Mouse (Mus musculus) limb, embryonic 12.5 days (tissue): ENCODE results near the gene Hfm1. TPM values are rescaled to one million over a fixed set of nuclear protein-coding genes. Genes with fewer than 3 reads are reported as not detected.
A peak's percentile ranks its signal among the peaks of the same experiment; 100 is the strongest.

Experiments used
- ATAC-seq: fragments of 200-750 bp; cut with Nextera tagmentation; 2 replicates; pipeline ENCODE4 v1.8.0; 2017; ENCODE audit warnings: low read depth, moderate TSS enrichment; ENCODE audit not compliant: insufficient number of reproducible peaks, insufficient read depth, low FRiP score, low TSS enrichment
- H3K27ac ChIP-seq: fragments of 300-500 bp; sonication (generic); 2 replicates; pipeline ENCODE4 v1.5.1; 2016; ENCODE audit warnings: mild to moderate bottlenecking, moderate library complexity
- H3K27me3 ChIP-seq: fragments of 300-500 bp; sonication (generic); 2 replicates; pipeline ENCODE4 v1.6.1; 2016; ENCODE audit warnings: mild to moderate bottlenecking, moderate library complexity
- H3K36me3 ChIP-seq: fragments of 300-500 bp; sonication (generic); 2 replicates; pipeline ENCODE4 v1.6.1; 2016; ENCODE audit warnings: mild to moderate bottlenecking, moderate library complexity
- H3K4me1 ChIP-seq: fragments of 300-500 bp; sonication (generic); replicated peaks from 2 replicates; pipeline ENCODE4 v1.6.1; 2016
- H3K4me2 ChIP-seq: fragments of 300-500 bp; sonication (generic); 2 replicates; pipeline ENCODE4 v1.6.1; 2016; ENCODE audit warnings: mild to moderate bottlenecking, moderate library complexity
- H3K4me3 ChIP-seq: fragments of 300-500 bp; sonication (generic); replicated peaks from 2 replicates; pipeline ENCODE4 v1.5.1; 2016; ENCODE audit warnings: mild to moderate bottlenecking
- H3K9ac ChIP-seq: fragments of 300-500 bp; sonication (generic); replicated peaks from 2 replicates; pipeline ENCODE4 v1.6.1; 2016; ENCODE audit warnings: mild to moderate bottlenecking, moderate library complexity
- H3K9me3 ChIP-seq: fragments of 300-500 bp; sonication (generic); 2 replicates; pipeline ENCODE4 v1.6.1; 2016; ENCODE audit warnings: mild to moderate bottlenecking, moderate library complexity
- WGBS: fragments of 180-500 bp; shearing (Covaris S2); methylation state at CpG from one replicate; pipeline ENCODE4 v1.1.7; 2016; 5-methylcytosine and 5-hydroxymethylcytosine counted together
- polyA plus RNA-seq: library from polyadenylated mRNA; unstranded; fragments of >200 nt; fragmentation: Nextera tagmentation; extraction: Ambion mirVana; gene quantifications from 2 replicates; pipeline ENCODE4 v1.2.1, GENCODE M21; 2016

Gene Hfm1
- polyA plus RNA-seq, 1 experiment from 2014 or later: 5.2 TPM

DNA sequence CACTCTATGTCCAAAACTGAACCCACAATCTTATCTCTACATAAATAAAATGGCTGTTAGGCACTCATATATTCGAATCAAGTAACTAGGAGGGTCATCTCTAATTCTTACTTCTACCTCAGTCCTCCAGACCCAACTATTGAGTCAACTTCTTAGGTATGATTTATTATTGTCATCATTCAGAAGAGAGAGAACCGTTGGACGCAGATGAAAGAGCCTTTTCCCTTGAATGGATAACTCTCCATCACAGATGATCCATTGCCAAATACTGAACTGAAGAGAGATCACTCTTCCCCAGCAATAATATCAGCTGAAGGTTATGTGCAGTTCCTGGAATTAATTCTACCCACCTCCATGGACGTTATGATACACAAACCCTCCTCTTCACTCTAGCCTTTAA, 20.2 kb upstream of the Hfm1 start:
- no peaks in the 10 kb centered on the region for H3K36me3 ChIP-seq
- no peak overlapping the region for H3K4me3 ChIP-seq
- H3K27me3 ChIP-seq: no peaks in the 10 kb centered on the region
- H3K4me1 ChIP-seq: no peaks in the 10 kb centered on the region
- no peak for ATAC-seq
- WGBS: 76% methylated on average over 4 of the region's 4 CpGs
- no peak overlapping the region for H3K27ac ChIP-seq
- no peaks in the 10 kb centered on the region for H3K9me3 ChIP-seq
- no peak overlapping the region for H3K9ac ChIP-seq
- H3K4me2 ChIP-seq: no peak overlapping the region

DNA sequence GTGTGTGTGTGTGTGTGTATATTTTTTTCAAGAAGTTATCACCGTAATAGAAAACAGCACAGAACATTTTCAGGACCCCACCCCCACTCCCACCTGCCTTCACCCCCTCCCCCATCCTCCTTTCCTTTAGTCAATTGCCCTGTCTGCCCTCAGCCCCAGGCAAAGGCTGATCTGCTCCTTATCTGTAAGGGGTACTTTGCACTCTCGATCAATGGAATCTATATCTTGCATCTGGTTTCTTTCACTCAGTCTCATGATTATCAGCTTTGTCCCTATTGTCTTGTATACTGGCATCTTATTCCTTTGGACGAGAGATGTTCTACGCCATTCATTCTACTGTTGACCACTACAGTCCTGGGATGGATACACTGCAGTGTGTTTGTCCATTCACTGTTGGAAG, 1.9 kb upstream of the Hfm1 start:
- WGBS: 70% methylated on average over 4 of the region's 4 CpGs

DNA sequence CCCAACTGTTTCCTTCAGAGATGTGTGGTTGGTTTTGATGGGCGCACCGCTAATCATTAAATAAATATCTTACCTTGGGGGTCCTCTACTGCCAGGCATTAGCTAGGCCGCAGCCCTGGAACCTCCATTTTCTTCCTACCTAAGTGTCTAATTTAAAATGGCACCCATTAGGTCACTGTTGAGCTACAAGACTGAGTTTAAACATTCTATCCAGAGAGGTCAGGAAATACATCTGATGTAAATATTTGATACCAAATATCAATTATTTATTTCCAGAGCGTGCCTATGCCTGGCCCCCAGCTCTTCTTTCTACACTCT, 207 bp upstream of the Hfm1 start:
- Histone ChIP-seq H3K4me1 (0 out of 2 replicates have a peak, but pooled peaks cover 9% of the 10 kb centered on the region), H3K9ac (peak overlapping the region; percentile 81), H3K27ac (peak overlapping the region; percentile 62), H3K4me3 (peak overlapping the region; percentile 74), H3K4me2 (peak overlapping the region; percentile 67), H3K9me3 (no peaks in the 10 kb centered on the region), H3K36me3 (no peaks in the 10 kb centered on the region), H3K27me3 (no peaks in the 10 kb centered on the region)
- no peak for ATAC-seq
- WGBS: 33% methylated on average over 4 of the region's 4 CpGs

More for the DNA sequence above, 1.9 kb upstream of the Hfm1 start:
- ATAC-seq: no peak
- no peaks in the 10 kb centered on the region for H3K27me3 ChIP-seq
- H3K27ac ChIP-seq: no peak overlapping the region
- H3K9me3 ChIP-seq: no peaks in the 10 kb centered on the region
- no peak overlapping the region for H3K9ac ChIP-seq
- H3K36me3 ChIP-seq: no peaks in the 10 kb centered on the region
- H3K4me1 ChIP-seq: 0 out of 2 replicates have a peak, but pooled peaks cover 9% of the 10 kb centered on the region
- no peak overlapping the region for H3K4me3 ChIP-seq
- no peak overlapping the region for H3K4me2 ChIP-seq

DNA sequence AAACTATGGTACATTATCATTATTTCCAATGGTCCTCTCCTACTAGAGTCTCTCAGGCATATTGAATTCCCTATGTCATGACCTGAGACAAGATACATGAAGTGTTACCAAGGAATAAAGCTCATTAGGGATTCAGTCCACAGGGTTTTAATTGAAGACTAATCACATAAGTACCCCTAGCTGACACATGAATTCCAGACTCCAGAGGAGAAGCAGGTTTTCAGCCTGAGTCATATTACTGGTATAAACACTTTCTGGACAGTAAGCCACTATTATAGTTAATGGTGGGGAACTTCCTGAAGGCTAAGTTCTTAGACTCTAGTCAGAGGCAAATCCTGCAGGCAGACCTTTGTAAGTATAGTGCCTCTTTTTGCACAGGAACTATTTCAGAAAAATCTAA, 6.8 kb downstream of the Hfm1 start:
- Histone ChIP-seq H3K27me3 (no peaks in the 10 kb centered on the region), H3K9ac (no peak overlapping the region), H3K27ac (no peak overlapping the region), H3K4me2 (no peak overlapping the region), H3K9me3 (no peaks in the 10 kb centered on the region), H3K4me1 (no peaks in the 10 kb centered on the region), H3K36me3 (no peaks in the 10 kb centered on the region), H3K4me3 (no peak overlapping the region)
- no peak for ATAC-seq

DNA sequence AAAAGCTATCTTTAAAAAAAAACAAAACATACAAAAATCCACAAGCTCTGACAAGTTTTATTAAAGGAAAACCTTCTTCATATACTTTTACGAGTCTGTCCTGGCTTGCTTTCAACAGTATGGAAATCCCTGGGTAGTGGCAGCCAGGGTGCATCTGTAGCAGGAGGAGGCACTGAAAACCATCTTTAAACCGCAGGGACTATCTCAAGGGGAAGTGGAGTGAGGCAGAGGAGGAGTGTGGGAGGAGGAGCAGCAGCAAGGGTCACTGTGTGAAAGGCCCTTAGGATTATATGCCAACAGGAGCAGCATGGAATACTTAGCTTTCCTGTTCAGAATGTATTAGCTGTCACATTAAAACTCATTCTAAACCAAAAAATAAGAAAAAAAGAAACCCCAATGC, 29.2 kb downstream of the Hfm1 start:
- Histone ChIP-seq H3K4me2 (no peak overlapping the region), H3K36me3 (no peaks in the 10 kb centered on the region), H3K9me3 (no peaks in the 10 kb centered on the region), H3K27me3 (no peaks in the 10 kb centered on the region), H3K9ac (no peak overlapping the region), H3K27ac (no peak overlapping the region), H3K4me3 (no peak overlapping the region), H3K4me1 (no peaks in the 10 kb centered on the region; the same call in 1 of the 2 replicates)
- WGBS: 58% methylated on average over 2 of the region's 2 CpGs
- no peak for ATAC-seq

DNA sequence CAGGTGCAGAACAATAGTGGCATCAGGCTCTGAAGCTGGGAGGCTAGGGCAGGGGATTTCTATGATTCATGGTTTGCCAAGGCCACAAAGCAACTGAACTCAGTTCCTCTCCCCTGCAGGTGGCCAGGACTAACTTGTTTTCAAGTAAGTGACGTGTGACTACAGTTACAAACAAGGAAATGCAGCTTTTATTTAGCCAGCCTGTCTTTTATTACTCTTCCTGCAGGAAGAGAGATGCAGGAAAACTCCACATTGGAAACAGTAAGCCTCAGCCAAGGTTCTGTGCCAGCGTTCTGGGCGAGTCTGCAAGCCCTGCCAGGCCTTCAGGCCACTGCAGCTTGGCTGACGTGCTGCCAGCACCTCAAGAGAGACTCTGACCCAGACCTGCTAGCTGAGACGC, 34.3 kb downstream of the Hfm1 start:
- no peak overlapping the region for H3K27ac ChIP-seq
- H3K36me3 ChIP-seq: no peaks in the 10 kb centered on the region
- no peak overlapping the region for H3K9ac ChIP-seq
- H3K27me3 ChIP-seq: no peaks in the 10 kb centered on the region
- no peak overlapping the region for H3K4me3 ChIP-seq
- no peak overlapping the region for H3K4me2 ChIP-seq
- no peaks in the 10 kb centered on the region; the same call in 1 of the 2 replicates for H3K4me1 ChIP-seq
- 25% methylated on average over 5 of the region's 5 CpGs for WGBS
- ATAC-seq: no peak
- no peaks in the 10 kb centered on the region for H3K9me3 ChIP-seq

DNA sequence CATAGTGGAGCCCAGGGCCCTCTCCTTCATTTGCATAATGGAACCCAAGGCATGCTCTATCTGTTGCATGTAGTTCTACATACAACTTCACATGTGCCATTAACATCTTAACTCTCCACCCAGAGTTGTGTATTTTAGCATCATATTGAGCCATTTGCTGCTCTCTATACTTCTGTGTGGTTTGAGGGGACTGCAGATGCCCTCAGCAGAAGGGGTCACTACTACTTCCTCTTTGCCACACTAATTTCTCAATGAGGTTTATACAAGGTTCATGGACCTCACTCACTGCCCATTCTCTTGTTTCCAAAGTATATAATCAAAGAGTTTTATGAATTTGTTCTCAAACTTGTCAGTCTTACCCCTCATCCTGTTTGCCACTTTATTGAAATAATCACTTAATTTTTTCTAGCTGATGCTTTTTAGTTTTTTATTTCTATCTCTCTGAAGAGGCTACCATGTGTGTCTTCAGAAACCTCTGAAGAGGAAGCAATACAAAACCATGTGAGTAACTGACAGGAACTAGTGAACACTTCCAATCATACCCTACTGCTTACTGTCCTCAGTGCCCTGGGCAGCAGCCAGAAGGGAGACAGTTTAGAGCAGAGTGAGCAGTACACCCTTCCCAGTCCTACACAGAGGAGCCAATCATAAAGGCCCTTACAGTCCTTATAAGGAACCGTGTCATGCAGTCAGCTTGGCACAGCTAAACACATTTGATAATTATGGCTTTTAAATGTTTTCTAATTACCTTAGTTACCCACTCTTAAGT, 38.6 kb downstream of the Hfm1 start:
- H3K4me2 ChIP-seq: no peak overlapping the region
- WGBS: 66% methylated on average over 1 of the region's 1 CpGs
- H3K27ac ChIP-seq: no peak overlapping the region
- H3K9ac ChIP-seq: no peak overlapping the region
- H3K4me3 ChIP-seq: no peak overlapping the region
- no peaks in the 10 kb centered on the region for H3K27me3 ChIP-seq
- no peak for ATAC-seq
- H3K4me1 ChIP-seq: no peaks in the 10 kb centered on the region; the same call in 1 of the 2 replicates
- no peaks in the 10 kb centered on the region for H3K9me3 ChIP-seq
- H3K36me3 ChIP-seq: no peaks in the 10 kb centered on the region

DNA sequence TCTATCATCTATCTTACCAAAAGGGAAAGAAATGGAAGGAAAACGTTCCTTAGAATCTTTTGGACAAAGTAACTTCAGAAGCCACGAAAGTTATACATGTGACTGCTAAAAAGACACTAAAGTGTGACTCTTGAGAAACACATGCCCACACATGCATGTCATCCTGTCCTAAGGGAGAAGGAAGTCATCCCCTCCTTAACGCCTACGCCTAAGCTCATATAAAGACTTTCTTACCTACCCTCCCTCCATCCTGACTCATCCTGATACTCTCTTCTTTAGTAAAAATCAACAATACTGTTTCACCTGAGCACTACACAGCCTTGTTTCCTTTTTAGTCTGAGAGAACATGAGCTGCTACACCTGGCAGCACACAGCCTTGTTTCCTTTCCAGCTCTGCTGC, 40.6 kb downstream of the Hfm1 start:
- no peak overlapping the region for H3K9ac ChIP-seq
- H3K4me3 ChIP-seq: no peak overlapping the region
- H3K4me2 ChIP-seq: no peak overlapping the region
- no peaks in the 10 kb centered on the region for H3K9me3 ChIP-seq
- ATAC-seq: no peak
- no peaks in the 10 kb centered on the region for H3K4me1 ChIP-seq
- no peak overlapping the region for H3K27ac ChIP-seq
- no peaks in the 10 kb centered on the region for H3K36me3 ChIP-seq
- WGBS: 86% methylated on average over 4 of the region's 4 CpGs
- H3K27me3 ChIP-seq: no peaks in the 10 kb centered on the region

DNA sequence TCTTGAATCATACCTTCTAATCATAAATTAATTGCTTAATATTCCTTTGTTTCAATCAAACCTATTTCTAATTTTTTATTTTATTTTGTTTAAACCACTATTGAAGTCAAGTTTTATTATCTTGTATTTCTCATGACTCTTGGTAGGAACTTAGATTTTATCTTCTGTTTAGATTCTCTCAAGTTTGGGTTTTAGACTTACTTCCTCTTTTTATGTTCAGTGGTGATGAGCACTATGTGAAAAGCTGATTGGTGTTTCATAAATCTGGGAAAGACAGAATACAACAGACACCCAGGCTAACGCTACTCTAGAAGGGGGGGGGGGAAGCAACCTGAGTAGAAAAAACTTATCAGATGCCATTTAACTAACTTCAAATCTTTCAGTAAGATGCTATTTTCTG, 49.7 kb downstream of the Hfm1 start:
- no peak overlapping the region for H3K9ac ChIP-seq
- ATAC-seq: no peak
- H3K36me3 ChIP-seq: no peaks in the 10 kb centered on the region
- no peak overlapping the region for H3K4me2 ChIP-seq
- no peaks in the 10 kb centered on the region for H3K4me1 ChIP-seq
- no peaks in the 10 kb centered on the region for H3K9me3 ChIP-seq
- 77% methylated on average over 1 of the region's 1 CpGs for WGBS
- no peak overlapping the region for H3K27ac ChIP-seq
- no peaks in the 10 kb centered on the region for H3K27me3 ChIP-seq
- H3K4me3 ChIP-seq: no peak overlapping the region

DNA sequence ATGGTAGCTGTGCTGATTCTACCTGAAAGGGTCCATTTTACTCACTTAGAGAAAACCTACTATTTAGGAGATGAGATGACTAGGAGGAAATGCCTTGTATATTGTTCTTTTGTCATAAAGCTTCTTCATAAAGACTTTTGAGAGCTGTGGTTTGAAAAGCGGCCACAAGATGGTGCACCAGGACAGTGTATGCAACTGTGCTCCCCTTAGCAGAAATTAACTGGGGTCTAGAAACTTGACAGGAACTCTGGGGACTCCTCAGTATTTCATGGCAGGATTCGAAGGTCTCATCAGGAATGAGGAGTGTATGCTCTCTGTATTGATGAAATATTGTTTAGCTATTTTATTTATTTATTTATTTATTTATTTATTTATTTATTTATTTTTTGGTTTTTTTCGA, 65.7 kb downstream of the Hfm1 start:
- no peaks in the 10 kb centered on the region for H3K9me3 ChIP-seq
- peak; percentile 79; the same call in 1 of the 2 replicates for ATAC-seq
- H3K27ac ChIP-seq: no peak overlapping the region
- H3K9ac ChIP-seq: no peak overlapping the region
- H3K4me3 ChIP-seq: no peak overlapping the region
- WGBS: 43% methylated on average over 3 of the region's 3 CpGs
- H3K4me1 ChIP-seq: no peaks in the 10 kb centered on the region
- H3K36me3 ChIP-seq: no peaks in the 10 kb centered on the region
- no peak overlapping the region for H3K4me2 ChIP-seq
- no peaks in the 10 kb centered on the region for H3K27me3 ChIP-seq

DNA sequence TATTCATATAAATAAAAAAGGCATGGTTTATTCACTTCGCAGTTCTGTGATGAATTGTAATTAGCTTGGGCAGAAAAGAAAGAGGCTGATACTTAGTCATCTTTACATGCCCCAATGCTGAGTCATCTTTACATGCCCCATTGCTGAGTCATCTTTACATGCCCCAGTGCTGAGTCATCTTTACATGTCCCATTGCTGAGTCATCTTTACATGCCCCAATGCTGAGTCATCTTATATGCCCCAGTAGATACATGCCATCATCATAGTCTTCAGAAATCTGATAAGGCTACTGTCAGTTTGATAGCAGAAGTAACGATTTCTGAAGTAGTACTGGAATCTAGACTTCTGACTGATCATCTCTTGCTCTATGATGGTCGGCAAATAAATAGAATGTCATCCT, 72.8 kb downstream of the Hfm1 start:
- Histone ChIP-seq H3K9ac (no peak overlapping the region), H3K4me2 (no peak overlapping the region), H3K9me3 (no peaks in the 10 kb centered on the region), H3K4me1 (no peaks in the 10 kb centered on the region), H3K27ac (no peak overlapping the region), H3K4me3 (no peak overlapping the region), H3K27me3 (no peaks in the 10 kb centered on the region), H3K36me3 (no peaks in the 10 kb centered on the region)
- no peak for ATAC-seq
- WGBS: 89% methylated on average over 3 of the region's 3 CpGs

DNA sequence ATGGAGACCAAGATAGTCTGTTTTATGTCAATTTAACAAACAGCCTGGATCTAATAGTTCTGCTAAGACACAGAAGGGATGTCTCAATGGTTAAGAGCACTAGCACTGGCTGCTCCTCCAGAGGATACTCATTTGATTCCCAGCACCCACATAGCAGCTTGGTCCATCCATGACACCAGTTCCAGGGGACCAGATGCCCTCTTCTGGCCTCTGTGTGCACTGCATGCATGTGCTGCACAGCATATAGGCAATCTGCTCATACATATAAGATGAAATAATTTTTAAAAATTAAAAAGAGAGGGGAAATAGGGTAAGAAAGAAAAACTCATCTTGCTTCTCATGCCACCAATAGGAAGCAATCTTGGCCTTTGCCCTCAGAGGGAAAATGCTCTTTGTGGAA, 79.1 kb downstream of the Hfm1 start:
- Histone ChIP-seq H3K27ac (no peak overlapping the region), H3K4me1 (no peaks in the 10 kb centered on the region), H3K27me3 (no peaks in the 10 kb centered on the region), H3K9ac (no peak overlapping the region), H3K9me3 (no peaks in the 10 kb centered on the region; the same call in 1 of the 2 replicates), H3K36me3 (no peaks in the 10 kb centered on the region), H3K4me2 (no peak overlapping the region), H3K4me3 (no peak overlapping the region)
- ATAC-seq: no peak
